Mouse (Mus musculus) megakaryocyte, embryonic 14.5 days (primary cell): ENCODE results near the gene Ldb2.

Source experiments
- FLI1 ChIP-seq: IDR thresholded peaks from 2 replicates; pipeline ENCODE4 v1.6.1; 2012; ENCODE audit warnings: low read length, inconsistent platforms, mixed read lengths
- GATA1 ChIP-seq: IDR thresholded peaks from 3 replicates; pipeline ENCODE4 v1.6.1; 2012; ENCODE audit warnings: mixed read lengths, low read length, inconsistent platforms, borderline replicate concordance

GRCm38 (mm10) chr5:44719872-44720271 lies 79.6 kb downstream of the Ldb2 start:
- TF ChIP-seq GATA1 (no peak), FLI1 (no peak)
